Mouse (Mus musculus): ENCODE results near the gene Il17f. TPM values are rescaled to one million over a fixed set of nuclear protein-coding genes. Genes with fewer than 3 reads are reported as not detected.
A peak's percentile ranks its signal among the peaks of the same experiment; 100 is the strongest.

The Il17f gene
- polyA plus RNA-seq, 1 experiment, result 1.9 TPM

- no peak for DNase-seq
- H3K36me3 ChIP-seq (ENCODE audit: control insufficient read depth, insufficient read depth, low read length), result no peaks in the 10 kb centered on the region
- no peaks in the 10 kb centered on the region for H3K27me3 ChIP-seq (replicated peaks; ENCODE audit: control insufficient read depth, insufficient read depth, low read length)
- H3K27ac ChIP-seq (ENCODE audit: insufficient read depth, low read depth, low read length), result no peak overlapping the region
- TF ChIP-seq POLR2A (IDR thresholded peaks at IDR 0.05; ENCODE audit: low read depth, low read length) (no peak), CTCF (conservative IDR thresholded peaks at IDR 0.05; ENCODE audit: insufficient read depth, insufficient read length, low read depth, low read length) (no peak)
- H3K4me1 ChIP-seq (ENCODE audit: control insufficient read depth, insufficient read depth, low read length), result no peaks in the 10 kb centered on the region
- H3K4me3 ChIP-seq (ENCODE audit: insufficient read depth, low read depth, low read length), result no peak overlapping the region
Measured at GRCm38 (mm10) chr1:20825036-20825435, 34.6 kb upstream of the Il17f start.

DNA sequence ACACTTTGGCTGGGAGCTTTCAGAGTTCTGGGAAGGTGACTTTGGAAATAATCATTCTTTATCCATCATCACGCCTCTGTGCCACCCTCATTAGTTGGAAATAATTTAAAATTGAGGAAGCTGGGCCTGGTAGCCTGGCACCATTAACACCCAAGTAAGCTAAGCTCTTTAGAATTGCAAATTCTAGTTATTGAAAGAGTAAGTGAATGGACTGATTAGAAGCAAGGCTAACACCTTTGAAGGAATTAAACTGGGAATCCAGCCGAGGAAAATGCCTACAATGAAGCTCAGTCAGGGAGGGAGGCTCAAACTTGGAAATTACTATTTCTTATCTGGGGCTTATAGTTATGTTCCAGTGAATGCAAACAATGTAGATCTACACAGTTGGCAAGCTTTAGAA lies 33.5 kb upstream of the Il17f start:
- WGBS, result 76% methylated on average over 2 of the region's 2 CpGs
- Histone ChIP-seq H3K4me3 (ENCODE audit: insufficient read depth, low read depth, low read length) (no peak overlapping the region), H3K27me3 (replicated peaks; ENCODE audit: control insufficient read depth, insufficient read depth, low read length) (no peaks in the 10 kb centered on the region), H3K27ac (ENCODE audit: insufficient read depth, low read depth, low read length) (no peak overlapping the region), H3K36me3 (ENCODE audit: control insufficient read depth, insufficient read depth, low read length) (no peaks in the 10 kb centered on the region), H3K4me1 (ENCODE audit: control insufficient read depth, insufficient read depth, low read length) (no peaks in the 10 kb centered on the region)
- no peak for DNase-seq
- TF ChIP-seq POLR2A (IDR thresholded peaks at IDR 0.05; ENCODE audit: low read depth, low read length), result no peak
- no peak for TF ChIP-seq CTCF (conservative IDR thresholded peaks at IDR 0.05; ENCODE audit: insufficient read depth, insufficient read length, low read depth, low read length)

GRCm38 (mm10) chr1:20823471-20823870 lies 33.1 kb upstream of the Il17f start:
- Histone ChIP-seq H3K4me3 (ENCODE audit: insufficient read depth, low read depth, low read length) (no peak overlapping the region), H3K27ac (ENCODE audit: insufficient read depth, low read depth, low read length) (no peak overlapping the region), H3K27me3 (replicated peaks; ENCODE audit: control insufficient read depth, insufficient read depth, low read length) (no peaks in the 10 kb centered on the region), H3K36me3 (ENCODE audit: control insufficient read depth, insufficient read depth, low read length) (no peaks in the 10 kb centered on the region), H3K4me1 (ENCODE audit: control insufficient read depth, insufficient read depth, low read length) (no peaks in the 10 kb centered on the region)
- WGBS, result 72% methylated on average over 4 of the region's 4 CpGs
- TF ChIP-seq POLR2A (IDR thresholded peaks at IDR 0.05; ENCODE audit: low read depth, low read length), result no peak
- no peak for TF ChIP-seq CTCF (conservative IDR thresholded peaks at IDR 0.05; ENCODE audit: insufficient read depth, insufficient read length, low read depth, low read length)
- DNase-seq, result no peak

DNA sequence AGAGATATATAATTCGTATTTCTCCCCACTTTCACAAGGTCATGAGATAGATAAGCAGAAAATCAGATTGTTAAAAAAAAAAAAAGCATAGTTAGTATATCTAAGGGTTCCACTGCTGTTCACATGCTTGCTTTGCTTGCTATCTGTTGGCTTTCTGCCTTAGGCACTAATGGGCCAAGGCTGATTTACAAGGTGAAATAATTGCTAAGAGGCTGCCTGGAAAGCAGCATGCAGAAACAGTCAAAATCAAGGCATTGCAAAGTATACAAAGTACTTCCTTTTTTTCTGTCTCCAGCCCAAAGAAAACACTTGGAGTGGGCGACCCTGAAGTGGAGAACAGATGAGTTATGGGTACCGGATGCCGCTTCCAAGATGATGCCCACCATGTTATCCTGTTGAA lies 30.5 kb upstream of the Il17f start:
- Histone ChIP-seq H3K4me1 (ENCODE audit: control insufficient read depth, insufficient read depth, low read length) (no peaks in the 10 kb centered on the region), H3K27me3 (replicated peaks; ENCODE audit: control insufficient read depth, insufficient read depth, low read length) (no peaks in the 10 kb centered on the region), H3K27ac (ENCODE audit: insufficient read depth, low read depth, low read length) (no peak overlapping the region), H3K4me3 (ENCODE audit: insufficient read depth, low read depth, low read length) (no peak overlapping the region), H3K36me3 (ENCODE audit: control insufficient read depth, insufficient read depth, low read length) (no peaks in the 10 kb centered on the region)
- TF ChIP-seq CTCF (conservative IDR thresholded peaks at IDR 0.05; ENCODE audit: insufficient read depth, insufficient read length, low read depth, low read length), result no peak
- WGBS, result 79% methylated on average over 4 of the region's 4 CpGs
- DNase-seq, result no peak

DNA sequence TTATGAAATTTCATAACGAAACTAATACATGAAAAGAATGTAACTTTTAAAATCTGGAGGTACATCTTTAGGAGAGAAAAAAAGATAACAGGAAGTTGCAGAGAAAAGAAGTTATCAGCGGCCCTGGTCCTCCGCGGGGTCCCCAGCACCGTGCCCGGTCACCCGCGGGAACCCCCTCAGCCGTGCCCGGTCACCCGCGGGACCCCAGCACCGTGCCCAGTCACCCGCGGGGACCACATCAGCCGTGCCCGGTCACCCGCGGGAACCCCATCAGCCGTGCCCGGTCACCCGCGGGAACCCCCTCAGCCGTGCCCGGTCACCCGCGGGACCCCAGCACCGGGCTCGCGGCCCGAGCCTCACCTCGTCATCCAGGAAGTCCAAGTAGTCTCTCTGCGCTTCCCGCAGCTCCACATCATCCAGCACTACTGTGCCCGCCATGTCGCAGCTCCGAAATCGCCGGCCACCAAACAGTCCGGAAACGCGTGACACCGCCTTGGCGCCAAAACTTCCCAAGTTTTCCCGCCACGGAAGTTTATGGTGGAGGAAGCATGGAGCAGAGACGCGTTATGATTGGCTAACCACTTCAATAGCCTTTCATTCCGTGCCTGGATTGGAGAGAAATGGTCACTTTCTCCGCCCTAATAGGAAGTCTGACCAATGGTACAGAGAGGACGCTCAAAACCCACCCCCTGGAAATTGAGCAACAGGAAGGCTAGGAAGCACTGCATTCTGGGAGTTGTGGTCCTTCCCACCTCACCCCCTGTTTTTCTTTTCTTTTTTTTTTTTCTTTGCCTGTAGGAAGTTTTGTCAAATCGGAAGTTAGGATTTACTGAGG lies 29.6 kb upstream of the Il17f start, which contains the start of gene Mcm3:
Gene Mcm3 (minus strand): TSS at position 542 of the 835 bp plus-strand sequence.
- peak; percentile 98 for DNase-seq
- Histone ChIP-seq H3K27me3 (replicated peaks; ENCODE audit: control insufficient read depth, insufficient read depth, low read length) (no peaks in the 10 kb centered on the region), H3K4me1 (ENCODE audit: control insufficient read depth, insufficient read depth, low read length) (no peaks in the 10 kb centered on the region), H3K4me3 (ENCODE audit: insufficient read depth, low read depth, low read length) (peak within 1 kb of the TSS; percentile 79), H3K27ac (ENCODE audit: insufficient read depth, low read depth, low read length) (no peak within 1 kb of the TSS), H3K36me3 (ENCODE audit: control insufficient read depth, insufficient read depth, low read length) (no peaks in the 10 kb centered on the region)
- TF ChIP-seq POLR2A (IDR thresholded peaks at IDR 0.05; ENCODE audit: low read depth, low read length), result no peak
- TF ChIP-seq CTCF (conservative IDR thresholded peaks at IDR 0.05; ENCODE audit: insufficient read depth, insufficient read length, low read depth, low read length), result no peak
- WGBS, result under 1% methylated on average over 52 of the region's 52 CpGs

DNA sequence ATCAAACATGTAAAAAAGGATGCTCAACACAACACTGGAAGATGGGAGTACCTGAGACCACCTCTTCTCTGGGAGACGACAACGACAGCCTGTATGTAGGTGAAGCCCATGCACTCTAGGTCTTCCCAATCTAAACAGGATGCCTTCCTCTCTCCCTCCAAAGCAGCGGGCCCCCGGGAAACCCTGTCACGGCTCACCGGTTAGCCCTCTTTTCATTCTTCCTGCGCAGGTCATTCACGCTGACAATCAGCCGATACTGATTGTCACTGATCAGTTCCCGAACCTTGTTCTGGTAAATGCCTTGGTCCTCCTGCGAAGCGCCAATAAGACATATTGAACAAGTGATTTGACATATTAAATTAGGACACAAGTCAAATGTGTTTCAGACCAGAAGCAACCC lies 27.2 kb upstream of the Il17f start:
- WGBS, result 56% methylated on average over 12 of the region's 12 CpGs
- no peak for DNase-seq
- H3K27ac ChIP-seq (ENCODE audit: insufficient read depth, low read depth, low read length), result no peak overlapping the region
- H3K4me3 ChIP-seq (ENCODE audit: insufficient read depth, low read depth, low read length), result no peak overlapping the region
- TF ChIP-seq POLR2A (IDR thresholded peaks at IDR 0.05; ENCODE audit: low read depth, low read length) (no peak), CTCF (conservative IDR thresholded peaks at IDR 0.05; ENCODE audit: insufficient read depth, insufficient read length, low read depth, low read length) (no peak)
- H3K4me1 ChIP-seq (ENCODE audit: control insufficient read depth, insufficient read depth, low read length), result no peaks in the 10 kb centered on the region
- no peaks in the 10 kb centered on the region for H3K36me3 ChIP-seq (ENCODE audit: control insufficient read depth, insufficient read depth, low read length)
- H3K27me3 ChIP-seq (replicated peaks; ENCODE audit: control insufficient read depth, insufficient read depth, low read length), result no peaks in the 10 kb centered on the region

DNA sequence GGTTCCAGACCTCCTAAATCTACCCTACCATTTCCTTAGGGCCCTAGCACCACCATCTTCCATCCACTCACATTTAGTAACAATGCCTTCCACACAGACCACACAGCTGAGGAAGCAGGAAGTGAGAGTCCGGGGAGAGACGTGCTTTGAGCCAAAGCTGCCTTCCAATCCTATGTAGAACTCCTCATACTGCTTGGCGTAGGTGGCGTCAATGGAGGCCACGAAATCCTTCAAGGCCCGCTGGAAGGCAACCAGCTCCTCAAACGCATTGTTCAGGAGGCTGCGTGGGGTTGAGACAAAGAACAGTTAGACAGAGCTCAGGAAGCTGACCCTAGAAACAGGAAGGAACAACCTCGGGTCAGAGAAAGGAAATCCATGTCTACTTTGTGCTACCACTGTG lies 26.8 kb upstream of the Il17f start:
- DNase-seq, result peak; percentile 29
- Histone ChIP-seq H3K27me3 (replicated peaks; ENCODE audit: control insufficient read depth, insufficient read depth, low read length) (no peaks in the 10 kb centered on the region), H3K4me3 (ENCODE audit: insufficient read depth, low read depth, low read length) (no peak overlapping the region), H3K27ac (ENCODE audit: insufficient read depth, low read depth, low read length) (no peak overlapping the region), H3K4me1 (ENCODE audit: control insufficient read depth, insufficient read depth, low read length) (no peaks in the 10 kb centered on the region), H3K36me3 (ENCODE audit: control insufficient read depth, insufficient read depth, low read length) (no peaks in the 10 kb centered on the region)
- WGBS, result 72% methylated on average over 9 of the region's 9 CpGs
- TF ChIP-seq POLR2A (IDR thresholded peaks at IDR 0.05; ENCODE audit: low read depth, low read length) (no peak), CTCF (conservative IDR thresholded peaks at IDR 0.05; ENCODE audit: insufficient read depth, insufficient read length, low read depth, low read length) (no peak)

Measured in kidney, adult 2 months (tissue).